Mouse (Mus musculus): ENCODE data around the gene Pepd.

Gene Pepd

GRCm38 (mm10) chr7:35030567-35030966, 118.4 kb downstream of the Pepd start:
- no peak for DNase-seq

- peak; percentile 58 for DNase-seq
Measured at GRCm38 (mm10) chr7:35035141-35035553, 123.0 kb downstream of the Pepd start.

- no peak for DNase-seq
Measured at GRCm38 (mm10) chr7:35035565-35035964, 123.4 kb downstream of the Pepd start.

- DNase-seq = no peak
Measured at GRCm38 (mm10) chr7:35036266-35036731, 124.1 kb downstream of the Pepd start.

- peak; percentile 56 for DNase-seq
Measured at GRCm38 (mm10) chr7:35037408-35037807, 125.2 kb downstream of the Pepd start.

- no peak for DNase-seq
Measured at GRCm38 (mm10) chr7:35040176-35040972, 128.2 kb downstream of the Pepd start.

- peak; percentile 46 for DNase-seq
Measured at GRCm38 (mm10) chr7:35041286-35042208, 129.4 kb downstream of the Pepd start.

- no peak for DNase-seq
Measured at GRCm38 (mm10) chr7:35042209-35042554, 130.0 kb downstream of the Pepd start.

GRCm38 (mm10) chr7:35042759-35043217, 130.6 kb downstream of the Pepd start:
- DNase-seq = peak; percentile 64

GRCm38 (mm10) chr7:35043266-35043817, 131.2 kb downstream of the Pepd start:
- DNase-seq = no peak

GRCm38 (mm10) chr7:35044719-35045118, 132.5 kb downstream of the Pepd start:
- no peak for DNase-seq

GRCm38 (mm10) chr7:35046091-35046490, 133.9 kb downstream of the Pepd start:
- no peak for DNase-seq

- DNase-seq = no peak
Measured at GRCm38 (mm10) chr7:35050540-35050939, 138.4 kb downstream of the Pepd start.

- DNase-seq = no peak
Measured at GRCm38 (mm10) chr7:35053161-35053560, 141.0 kb downstream of the Pepd start.

GRCm38 (mm10) chr7:35054286-35054685, 142.1 kb downstream of the Pepd start:
- no peak for DNase-seq

GRCm38 (mm10) chr7:35054977-35055618, 142.9 kb downstream of the Pepd start:
- DNase-seq = peak; percentile 42

GRCm38 (mm10) chr7:35055619-35056435, 143.6 kb downstream of the Pepd start:
- DNase-seq = peak; percentile 52

- DNase-seq = peak; percentile 97
Measured at GRCm38 (mm10) chr7:35056436-35056864, 144.3 kb downstream of the Pepd start, which contains the start of gene Cebpg. Gene Cebpg (minus strand): TSS chr7:35056573.

GRCm38 (mm10) chr7:35056999-35057398, 144.8 kb downstream of the Pepd start:
- DNase-seq = peak; percentile 69

- peak; percentile 46 for DNase-seq
Measured at GRCm38 (mm10) chr7:35057569-35057968, 145.4 kb downstream of the Pepd start.

GRCm38 (mm10) chr7:35058329-35058728, 146.2 kb downstream of the Pepd start:
- DNase-seq = peak; percentile 53

- DNase-seq = no peak
Measured at GRCm38 (mm10) chr7:35059467-35059866, 147.3 kb downstream of the Pepd start.
